Mouse (Mus musculus) G1E (cell line): ENCODE results near the gene Eps15l1. TPM values are rescaled to one million over a fixed set of nuclear protein-coding genes. Genes with fewer than 3 reads are reported as not detected.

Experiments used
- ATAC-seq: 2 replicates; pipeline ENCODE4 v1.8.0; 2016; ENCODE audit warnings: mild to moderate bottlenecking; ENCODE audit not compliant: insufficient number of reproducible peaks, poor library complexity, low FRiP score, severe bottlenecking; ENCODE audit errors: extremely low read depth
- DNase-seq: peaks from one replicate; pipeline ENCODE4 v3.0.0; 2012; ENCODE audit warnings: low spot score
- H3K27me3 ChIP-seq: 2 replicates; pipeline ENCODE4 v1.6.1; 2012; ENCODE audit warnings: mild to moderate bottlenecking, low read length, inconsistent platforms; ENCODE audit not compliant: insufficient read depth
- H3K36me3 ChIP-seq: replicated peaks from 2 replicates; pipeline ENCODE3; 2012; ENCODE audit warnings: mild to moderate bottlenecking, inconsistent platforms
- H3K4me1 ChIP-seq: 2 replicates; pipeline ENCODE4 v1.6.1; 2012; ENCODE audit warnings: low read depth, low read length, inconsistent platforms, mixed read lengths; ENCODE audit not compliant: insufficient read depth
- H3K4me3 ChIP-seq: 2 replicates; pipeline ENCODE4 v1.5.1; 2012; ENCODE audit warnings: low read depth, mild to moderate bottlenecking, inconsistent platforms, low read length, moderate library complexity, mixed read lengths
- H3K9me3 ChIP-seq: replicated peaks from 2 replicates; pipeline ENCODE4 v1.6.1; 2012; ENCODE audit warnings: inconsistent platforms
- CTCF ChIP-seq: IDR thresholded peaks from 2 replicates; pipeline ENCODE4 v1.5.1; 2012; ENCODE audit warnings: low read depth, low read length, inconsistent platforms, mixed read lengths
- GATA1 ChIP-seq: IDR thresholded peaks from 2 replicates; pipeline ENCODE4 v1.6.1; 2012; ENCODE audit warnings: borderline replicate concordance, low read length, inconsistent platforms, mixed read lengths
- GATA2 ChIP-seq: IDR thresholded peaks from 2 replicates; pipeline ENCODE4 v1.6.1; 2012; ENCODE audit warnings: low read depth, low read length, inconsistent platforms, borderline replicate concordance
- POLR2AphosphoS5 ChIP-seq: IDR thresholded peaks from 2 replicates; pipeline ENCODE4 v1.6.1; 2012; ENCODE audit warnings: low read depth, low read length, inconsistent platforms; ENCODE audit not compliant: insufficient replicate concordance
- TAL1 ChIP-seq: conservative IDR thresholded peaks from 2 replicates; pipeline ENCODE4 v1.6.1; 2012; ENCODE audit warnings: low read depth, low read length, inconsistent platforms, mixed read lengths
- polyA plus RNA-seq: library from polyadenylated mRNA; stranded (reverse); fragments of >175 nt; gene quantifications from 2 replicates; pipeline ENCODE4 v1.2.3, GENCODE M21; 2012
- total RNA-seq, 2 experiments: library from RNA; stranded (forward) in 1 of 2; stranded (reverse) in 1 of 2; fragments of 200-1000 nt in 1 of 2; fragments of >200 nt in 1 of 2; fragmentation: Nextera tagmentation in 1 of 2; gene quantifications; 2 replicates each; pipeline ENCODE4 v1.2.3; 2014 to 2017

Gene Eps15l1
- total and polyA plus RNA-seq, 3 experiments: 16.7 to 110 (median 37.2) TPM

- Histone ChIP-seq H3K27me3 (no peaks in the 10 kb centered on the region), H3K4me1 (peaks cover 22% of the 10 kb centered on the region), H3K9me3 (no peaks in the 10 kb centered on the region), H3K36me3 (peaks cover 96% of the 10 kb centered on the region), H3K4me3 (no peak overlapping the region)
- ATAC-seq: no peak
- no peak for TF ChIP-seq GATA2
- no peak for TF ChIP-seq CTCF
- no peak for TF ChIP-seq POLR2AphosphoS5
- no peak for TF ChIP-seq GATA1
- no peak for TF ChIP-seq TAL1
- no peak for DNase-seq
Observed at GRCm38 (mm10) chr8:72360162-72360561, 61.1 kb downstream of the Eps15l1 start.

GRCm38 (mm10) chr8:72356593-72356992 is 64.7 kb downstream of the Eps15l1 start:
- Histone ChIP-seq H3K4me3 (no peak overlapping the region), H3K4me1 (peaks cover 58% of the 10 kb centered on the region), H3K36me3 (peaks cover 90% of the 10 kb centered on the region), H3K27me3 (no peaks in the 10 kb centered on the region), H3K9me3 (no peaks in the 10 kb centered on the region)
- ATAC-seq (no peak), DNase-seq (no peak)
- no peak for TF ChIP-seq TAL1

GRCm38 (mm10) chr8:72354272-72354671 is 67.0 kb downstream of the Eps15l1 start:
- DNase-seq (peak; percentile 75), ATAC-seq (peak; percentile 62)
- Histone ChIP-seq H3K27me3 (no peaks in the 10 kb centered on the region), H3K4me1 (peaks cover 66% of the 10 kb centered on the region), H3K4me3 (peak overlapping the region; percentile 45; the same call in 1 of the 2 replicates), H3K36me3 (peaks cover 72% of the 10 kb centered on the region), H3K9me3 (no peaks in the 10 kb centered on the region)
- TF ChIP-seq POLR2AphosphoS5 (no peak), TAL1 (no peak)

- DNase-seq: no peak
- no peak for ATAC-seq
- H3K27me3 ChIP-seq: no peaks in the 10 kb centered on the region
- no peak overlapping the region for H3K4me3 ChIP-seq
- peaks cover 72% of the 10 kb centered on the region for H3K36me3 ChIP-seq
- TF ChIP-seq GATA2 (no peak), GATA1 (no peak)
- no peaks in the 10 kb centered on the region for H3K9me3 ChIP-seq
- H3K4me1 ChIP-seq: peaks cover 69% of the 10 kb centered on the region
Observed at GRCm38 (mm10) chr8:72353700-72354045, 67.6 kb downstream of the Eps15l1 start.

GRCm38 (mm10) chr8:72352951-72353699 is 68.1 kb downstream of the Eps15l1 start:
- H3K4me1 ChIP-seq: peaks cover 74% of the 10 kb centered on the region
- ATAC-seq (no peak), DNase-seq (no peak)
- H3K27me3 ChIP-seq: no peaks in the 10 kb centered on the region
- no peaks in the 10 kb centered on the region for H3K9me3 ChIP-seq
- TF ChIP-seq CTCF: no peak
- TF ChIP-seq GATA2: no peak
- no peak for TF ChIP-seq TAL1
- TF ChIP-seq POLR2AphosphoS5: no peak
- no peak for TF ChIP-seq GATA1
- H3K36me3 ChIP-seq: peaks cover 72% of the 10 kb centered on the region
- no peak overlapping the region for H3K4me3 ChIP-seq

- Histone ChIP-seq H3K36me3 (peaks cover 71% of the 10 kb centered on the region), H3K4me1 (peaks cover 80% of the 10 kb centered on the region), H3K4me3 (no peak overlapping the region; the same call in 1 of the 2 replicates), H3K9me3 (no peaks in the 10 kb centered on the region), H3K27me3 (no peaks in the 10 kb centered on the region)
- ATAC-seq (no peak), DNase-seq (no peak)
- TF ChIP-seq TAL1 (no peak), GATA1 (no peak), GATA2 (no peak), POLR2AphosphoS5 (no peak), CTCF (no peak)
Observed at GRCm38 (mm10) chr8:72351405-72352005, 69.8 kb downstream of the Eps15l1 start.

- DNase-seq (no peak), ATAC-seq (no peak)
Observed at GRCm38 (mm10) chr8:72350727-72351126, 70.5 kb downstream of the Eps15l1 start.

More at GRCm38 (mm10) chr8:72350727-72351126, 70.5 kb downstream of the Eps15l1 start:
- no peak overlapping the region; the same call in 1 of the 2 replicates for H3K4me3 ChIP-seq
- H3K4me1 ChIP-seq: peaks cover 73% of the 10 kb centered on the region
- peaks cover 71% of the 10 kb centered on the region for H3K36me3 ChIP-seq
- H3K27me3 ChIP-seq: no peaks in the 10 kb centered on the region
- TF ChIP-seq CTCF: no peak
- TF ChIP-seq POLR2AphosphoS5: no peak
- TF ChIP-seq TAL1: no peak
- TF ChIP-seq GATA2: no peak
- TF ChIP-seq GATA1: no peak
- no peaks in the 10 kb centered on the region for H3K9me3 ChIP-seq
